Mouse (Mus musculus) intestine, embryonic 16.5 days (tissue): ENCODE results near the gene Cox10. TPM values are rescaled to one million over a fixed set of nuclear protein-coding genes. Genes with fewer than 3 reads are reported as not detected.

Experiments
- ATAC-seq: fragments of 200-750 bp; cut with Nextera tagmentation; 2 replicates; pipeline ENCODE4 v1.8.0; 2017; ENCODE audit warnings: moderate TSS enrichment, moderate library complexity
- H3K27ac ChIP-seq: fragments of 300-500 bp; sonication (generic); 2 replicates; pipeline ENCODE4 v1.5.1; 2014; ENCODE audit warnings: mild to moderate bottlenecking, low read length
- H3K27me3 ChIP-seq: fragments of 300-500 bp; sonication (generic); replicated peaks from 2 replicates; pipeline ENCODE4 v1.6.1; 2014; ENCODE audit warnings: low read length, control low read depth, mixed read lengths; ENCODE audit not compliant: control insufficient read depth, insufficient read depth
- H3K36me3 ChIP-seq: fragments of 300-500 bp; sonication (generic); 2 replicates; pipeline ENCODE4 v1.6.1; 2014; ENCODE audit warnings: low read length, control low read depth; ENCODE audit not compliant: control insufficient read depth, insufficient read depth
- H3K4me1 ChIP-seq: fragments of 300-500 bp; sonication (generic); 2 replicates; pipeline ENCODE4 v1.6.1; 2014; ENCODE audit warnings: low read length, control low read depth, mixed read lengths; ENCODE audit not compliant: control insufficient read depth, insufficient read depth
- H3K4me2 ChIP-seq: fragments of 300-500 bp; sonication (generic); 2 replicates; pipeline ENCODE4 v1.6.1; 2014; ENCODE audit warnings: low read depth, low read length, control low read depth
- H3K4me3 ChIP-seq: fragments of 300-500 bp; sonication (generic); 2 replicates; pipeline ENCODE4 v1.5.1; 2014; ENCODE audit warnings: mild to moderate bottlenecking, low read length
- H3K9ac ChIP-seq: fragments of 300-500 bp; sonication (generic); 2 replicates; pipeline ENCODE4 v1.6.1; 2014; ENCODE audit warnings: low read depth, low read length
- H3K9me3 ChIP-seq: fragments of 300-500 bp; sonication (generic); 2 replicates; pipeline ENCODE4 v1.6.1; 2016; ENCODE audit warnings: low read length, control low read depth; ENCODE audit not compliant: control insufficient read depth
- WGBS: fragments of 180-500 bp; shearing (Covaris S2); extraction: QIAGEN DNeasy Blood & Tissue Kit; methylation state at CpG from one replicate; pipeline ENCODE4 v1.1.7; 2014; 5-methylcytosine and 5-hydroxymethylcytosine counted together
- polyA plus RNA-seq: library from polyadenylated mRNA; unstranded; fragments of >200 nt; fragmentation: Nextera tagmentation; extraction: Ambion mirVana; gene quantifications from 2 replicates; pipeline ENCODE4 v1.2.1, GENCODE M21; 2015

The Cox10 gene
- polyA plus RNA-seq, 1 experiment from 2014 or later: 32.4 TPM

DNA sequence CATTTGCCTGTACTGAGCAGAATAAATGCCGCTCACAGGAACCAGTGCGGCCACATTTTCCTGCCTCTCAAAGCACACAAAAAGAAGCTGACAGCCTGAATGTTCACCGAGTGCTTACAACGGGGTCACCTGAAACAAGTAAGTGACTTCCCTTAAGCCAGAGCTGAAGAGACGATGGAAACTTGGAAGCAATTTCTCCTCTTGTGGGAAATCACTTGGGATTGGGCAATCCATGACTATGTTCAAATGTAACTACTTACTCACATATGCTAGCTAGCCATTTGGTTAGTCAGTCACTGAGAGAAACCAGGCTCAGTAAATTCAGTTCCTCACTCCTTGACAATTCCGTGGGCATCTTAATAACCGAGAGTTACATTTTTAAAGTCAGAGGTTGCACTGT is 43.0 kb downstream of the Cox10 start:
- H3K9me3 ChIP-seq: no peaks in the 10 kb centered on the region
- no peak for ATAC-seq
- 78% methylated on average over 7 of the region's 7 CpGs for WGBS

DNA sequence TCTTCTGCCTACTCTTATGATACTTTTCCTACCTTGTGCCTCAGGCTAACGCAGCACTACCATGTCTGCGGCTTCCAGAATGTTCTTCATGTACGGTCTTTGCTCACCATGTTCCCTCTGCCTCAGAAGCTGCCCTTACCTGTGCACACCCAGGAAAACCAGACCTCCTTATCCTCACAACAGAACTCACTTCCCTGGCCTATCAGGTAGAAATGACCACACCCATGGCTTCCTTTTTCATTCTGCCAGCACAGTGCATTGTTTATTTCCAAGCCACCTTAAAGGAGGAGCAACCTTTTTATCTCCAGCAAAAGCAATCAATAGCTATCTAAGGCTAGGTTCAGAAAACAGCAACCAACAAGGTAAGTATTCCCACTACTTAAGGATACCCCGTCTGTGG is 43.6 kb downstream of the Cox10 start:
- Histone ChIP-seq H3K4me3 (no peak overlapping the region), H3K4me2 (no peak overlapping the region), H3K4me1 (no peaks in the 10 kb centered on the region; the same call in 1 of the 2 replicates), H3K27ac (no peak overlapping the region), H3K9ac (no peak overlapping the region), H3K36me3 (no peaks in the 10 kb centered on the region), H3K9me3 (no peaks in the 10 kb centered on the region), H3K27me3 (no peaks in the 10 kb centered on the region)
- 89% methylated on average over 4 of the region's 4 CpGs for WGBS
- ATAC-seq: no peak

More for the DNA sequence above, 43.0 kb downstream of the Cox10 start:
- no peak overlapping the region for H3K4me3 ChIP-seq
- H3K9ac ChIP-seq: no peak overlapping the region
- H3K4me1 ChIP-seq: no peaks in the 10 kb centered on the region; the same call in 1 of the 2 replicates
- no peak overlapping the region for H3K27ac ChIP-seq
- H3K4me2 ChIP-seq: no peak overlapping the region
- no peaks in the 10 kb centered on the region for H3K27me3 ChIP-seq
- no peaks in the 10 kb centered on the region for H3K36me3 ChIP-seq

DNA sequence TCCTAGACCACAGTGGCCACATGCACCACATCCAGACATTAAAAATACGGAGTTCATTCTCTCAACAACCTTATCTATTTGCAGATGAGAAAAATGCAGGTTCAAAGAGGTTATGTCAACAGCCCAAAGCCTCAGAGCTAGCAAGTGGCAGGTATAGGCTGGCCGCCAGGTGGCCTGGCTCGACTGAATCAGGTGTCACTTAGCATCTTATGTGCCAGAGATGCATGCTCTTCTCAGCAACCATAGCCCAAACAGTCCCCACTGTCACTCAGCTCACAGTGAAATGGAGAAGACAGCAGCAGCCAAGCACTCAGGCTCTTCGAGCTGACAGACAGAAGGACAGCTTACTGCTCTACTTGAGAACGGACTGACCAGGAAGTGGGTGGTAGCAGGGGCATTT is 44.6 kb downstream of the Cox10 start:
- Histone ChIP-seq H3K4me3 (no peak overlapping the region), H3K27ac (no peak overlapping the region), H3K9ac (no peak overlapping the region), H3K36me3 (no peaks in the 10 kb centered on the region), H3K4me2 (no peak overlapping the region), H3K9me3 (no peaks in the 10 kb centered on the region), H3K27me3 (no peaks in the 10 kb centered on the region), H3K4me1 (no peaks in the 10 kb centered on the region; the same call in 1 of the 2 replicates)
- ATAC-seq: no peak
- WGBS: 69% methylated on average over 5 of the region's 5 CpGs

GRCm38 (mm10) chr11:64027423-64027822 is 51.8 kb downstream of the Cox10 start:
- no peak overlapping the region for H3K4me2 ChIP-seq
- no peak overlapping the region for H3K27ac ChIP-seq

DNA sequence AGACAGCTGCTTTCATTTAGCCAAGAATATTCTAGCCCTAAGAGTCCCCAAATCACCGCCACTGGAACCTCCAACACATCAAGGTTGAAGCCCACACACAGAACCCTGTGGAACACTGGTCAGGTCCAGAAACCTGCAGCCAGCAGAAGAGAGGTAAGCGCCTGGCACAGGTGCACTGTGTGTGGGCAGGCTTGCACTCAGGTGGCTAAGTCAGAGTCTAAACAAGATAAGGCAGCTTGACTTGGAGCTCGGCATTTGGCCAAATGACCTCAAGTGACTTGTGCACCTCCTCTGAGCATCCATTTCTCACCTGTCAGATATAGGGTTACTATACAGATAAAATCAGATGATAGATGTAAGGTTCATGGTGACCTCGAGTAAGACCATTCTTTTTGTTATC is 53.4 kb downstream of the Cox10 start:
- no peak for ATAC-seq

More at GRCm38 (mm10) chr11:64027423-64027822, 51.8 kb downstream of the Cox10 start:
- WGBS: 68% methylated on average over 8 of the region's 8 CpGs
- H3K9ac ChIP-seq: no peak overlapping the region
- H3K27me3 ChIP-seq: no peaks in the 10 kb centered on the region
- H3K4me3 ChIP-seq: no peak overlapping the region
- peaks cover 5% of the 10 kb centered on the region; the same call in 1 of the 2 replicates for H3K4me1 ChIP-seq
- no peaks in the 10 kb centered on the region for H3K36me3 ChIP-seq
- ATAC-seq: peak; percentile 64
- no peaks in the 10 kb centered on the region for H3K9me3 ChIP-seq

DNA sequence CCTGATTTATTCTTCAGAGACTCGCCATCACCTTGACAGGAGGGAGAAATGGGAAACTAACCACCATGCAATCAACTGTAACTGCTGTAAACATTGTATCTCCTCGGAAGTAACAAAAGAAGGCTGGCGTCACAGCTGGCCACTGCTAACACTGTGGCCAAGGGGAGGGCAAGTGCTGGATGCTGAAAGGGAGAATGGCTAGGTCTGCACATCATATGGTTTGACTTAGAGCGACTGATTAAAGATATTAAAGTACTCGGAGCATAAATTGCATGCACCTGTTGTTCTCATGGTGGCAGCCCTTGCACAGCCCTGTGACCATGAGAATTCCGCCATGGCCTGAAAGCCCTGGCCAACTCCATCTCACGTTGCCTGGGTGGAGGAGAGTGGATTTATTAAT is 54.7 kb downstream of the Cox10 start:
- H3K9me3 ChIP-seq: no peaks in the 10 kb centered on the region
- H3K9ac ChIP-seq: no peak overlapping the region
- no peak overlapping the region for H3K27ac ChIP-seq
- H3K4me2 ChIP-seq: no peak overlapping the region
- 77% methylated on average over 7 of the region's 7 CpGs for WGBS
- no peaks in the 10 kb centered on the region for H3K27me3 ChIP-seq
- ATAC-seq: no peak
- no peak overlapping the region for H3K4me3 ChIP-seq
- peaks cover 5% of the 10 kb centered on the region; the same call in 1 of the 2 replicates for H3K4me1 ChIP-seq
- no peaks in the 10 kb centered on the region for H3K36me3 ChIP-seq

More for the DNA sequence above, 53.4 kb downstream of the Cox10 start:
- Histone ChIP-seq H3K27me3 (no peaks in the 10 kb centered on the region), H3K9me3 (no peaks in the 10 kb centered on the region), H3K4me1 (peaks cover 5% of the 10 kb centered on the region; the same call in 1 of the 2 replicates), H3K36me3 (no peaks in the 10 kb centered on the region), H3K4me2 (no peak overlapping the region), H3K9ac (no peak overlapping the region), H3K27ac (no peak overlapping the region), H3K4me3 (no peak overlapping the region)
- WGBS: 68% methylated on average over 4 of the region's 4 CpGs

DNA sequence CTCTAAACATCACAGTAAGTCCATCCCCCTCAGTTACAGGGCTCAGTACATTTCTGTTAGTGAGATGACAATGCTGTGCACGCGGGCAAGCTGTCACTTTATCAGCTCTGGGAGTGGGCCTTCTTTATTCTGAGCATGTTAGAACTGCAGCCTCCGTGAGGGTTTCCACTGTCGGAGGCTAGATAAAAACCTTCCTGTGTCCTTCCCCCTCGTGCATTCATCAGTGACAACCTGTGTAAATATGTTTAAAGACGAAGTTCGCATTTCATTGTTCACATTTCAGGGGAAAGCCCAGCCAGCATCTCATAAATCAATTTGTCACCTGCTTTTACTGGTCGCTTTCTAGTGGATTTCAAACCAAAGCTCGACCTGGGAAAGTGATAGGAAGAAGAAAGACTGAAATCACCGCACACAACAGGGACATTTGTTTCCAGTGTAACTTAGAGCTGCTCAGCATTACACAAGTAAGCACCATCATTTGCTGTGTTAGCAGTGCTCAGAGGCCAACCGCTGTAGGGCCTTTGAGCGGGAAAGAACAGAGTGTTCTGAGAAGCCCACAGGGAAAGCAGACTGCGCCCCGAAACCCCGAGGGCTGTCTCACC is 55.8 kb downstream of the Cox10 start:
- no peak overlapping the region for H3K27ac ChIP-seq
- H3K9me3 ChIP-seq: no peaks in the 10 kb centered on the region
- no peaks in the 10 kb centered on the region for H3K27me3 ChIP-seq
- H3K4me3 ChIP-seq: no peak overlapping the region
- WGBS: 39% methylated on average over 15 of the region's 15 CpGs
- no peaks in the 10 kb centered on the region for H3K36me3 ChIP-seq
- H3K9ac ChIP-seq: no peak overlapping the region
- H3K4me2 ChIP-seq: no peak overlapping the region
- 0 out of 2 replicates have a peak, but pooled peaks have one; percentile 18 for ATAC-seq
- peaks cover 5% of the 10 kb centered on the region; the same call in 1 of the 2 replicates for H3K4me1 ChIP-seq

GRCm38 (mm10) chr11:64022403-64023047 is 56.7 kb downstream of the Cox10 start:
- H3K36me3 ChIP-seq: no peaks in the 10 kb centered on the region
- no peak overlapping the region for H3K9ac ChIP-seq
- no peak overlapping the region for H3K4me2 ChIP-seq
- WGBS: 39% methylated on average over 9 of the region's 9 CpGs
- peaks cover 5% of the 10 kb centered on the region; the same call in 1 of the 2 replicates for H3K4me1 ChIP-seq
- no peak for ATAC-seq
- H3K9me3 ChIP-seq: no peaks in the 10 kb centered on the region
- H3K4me3 ChIP-seq: no peak overlapping the region
- no peaks in the 10 kb centered on the region for H3K27me3 ChIP-seq
- H3K27ac ChIP-seq: no peak overlapping the region

DNA sequence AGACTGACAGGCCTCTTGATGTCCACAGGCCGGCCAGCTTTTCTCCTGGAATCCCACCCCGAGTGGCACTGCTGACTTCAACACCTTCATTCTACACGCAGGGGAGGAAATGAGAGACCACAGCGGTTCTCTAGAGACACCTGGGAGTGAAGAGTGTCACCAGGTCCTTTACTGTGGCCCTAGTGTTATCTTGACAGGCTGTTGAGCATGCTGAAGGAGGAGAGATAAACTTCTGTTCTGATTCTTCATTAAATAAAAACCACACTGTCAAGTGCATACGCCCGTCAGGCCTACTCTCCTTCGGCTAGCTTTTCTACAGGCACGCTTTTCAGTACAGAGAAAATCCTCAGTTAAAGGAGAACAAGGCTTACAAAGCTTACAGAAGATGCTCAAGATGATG is 60.0 kb downstream of the Cox10 start:
- Histone ChIP-seq H3K4me1 (peaks cover 5% of the 10 kb centered on the region; the same call in 1 of the 2 replicates), H3K9me3 (no peaks in the 10 kb centered on the region), H3K27me3 (no peaks in the 10 kb centered on the region), H3K36me3 (no peaks in the 10 kb centered on the region), H3K4me3 (no peak overlapping the region), H3K27ac (no peak overlapping the region), H3K9ac (no peak overlapping the region), H3K4me2 (no peak overlapping the region)
- ATAC-seq: no peak
- 92% methylated on average over 8 of the region's 8 CpGs for WGBS
